Mouse (Mus musculus): ENCODE measurements around the gene Best1.

DNA sequence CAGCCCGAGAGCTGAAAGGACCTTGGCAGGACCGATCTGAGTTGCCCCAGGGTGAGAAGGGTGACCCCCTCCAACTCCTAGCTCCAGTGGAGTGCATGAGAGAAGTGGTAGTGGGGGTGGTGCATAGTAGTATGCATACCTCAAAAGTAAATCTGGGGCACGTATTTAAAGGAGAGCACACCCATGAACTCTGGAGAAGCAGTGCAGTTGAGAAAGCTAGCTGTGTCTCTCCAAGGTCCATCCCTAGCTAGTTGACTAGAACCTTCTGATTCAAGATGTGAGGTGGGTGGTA lies 17.0 kb upstream of the Best1 start:
- TF ChIP-seq GATA1 (IDR thresholded peaks at IDR 0.05; ENCODE audit: low read length) (no peak), TAL1 (IDR thresholded peaks at IDR 0.05; ENCODE audit: low read length) (no peak)
